Mouse (Mus musculus) heart, postnatal 0 days (tissue): ENCODE data around the gene Eif4e2. TPM values are rescaled to one million over a fixed set of nuclear protein-coding genes. Genes with fewer than 3 reads are reported as not detected.

Experiments used
- ATAC-seq: fragments of 200-750 bp; cut with Nextera tagmentation; 2 replicates; pipeline ENCODE4 v1.8.0; 2017; ENCODE audit warnings: low read depth, moderate number of reproducible peaks, moderate library complexity; ENCODE audit not compliant: insufficient read depth
- DNase-seq: peaks from one replicate; pipeline ENCODE4 v3.0.0-alpha.2; 2016; ENCODE audit warnings: low spot score
- H3K27ac ChIP-seq: fragments of 300-500 bp; sonication (generic); 2 replicates; pipeline ENCODE4 v1.5.1; 2014; ENCODE audit warnings: low read depth, mild to moderate bottlenecking
- H3K27me3 ChIP-seq: fragments of 300-500 bp; sonication (generic); 2 replicates; pipeline ENCODE4 v1.6.1; 2014; ENCODE audit warnings: low read length, mixed read lengths; ENCODE audit not compliant: control insufficient read depth, insufficient read depth
- H3K36me3 ChIP-seq: fragments of 300-500 bp; sonication (generic); replicated peaks from 2 replicates; pipeline ENCODE4 v1.6.1; 2014; ENCODE audit warnings: low read length, mixed read lengths; ENCODE audit not compliant: control insufficient read depth, insufficient read depth
- H3K4me1 ChIP-seq: fragments of 300-500 bp; sonication (generic); 2 replicates; pipeline ENCODE4 v1.6.1; 2014; ENCODE audit warnings: antibody characterized with exemption; ENCODE audit not compliant: control insufficient read depth, insufficient read depth
- H3K4me2 ChIP-seq: fragments of 300-500 bp; sonication (generic); 2 replicates; pipeline ENCODE4 v1.6.1; 2014; ENCODE audit warnings: low read depth, mild to moderate bottlenecking, low read length, moderate library complexity
- H3K4me3 ChIP-seq: fragments of 300-500 bp; sonication (generic); 2 replicates; pipeline ENCODE4 v1.5.1; 2014; ENCODE audit warnings: low read depth, low read length
- H3K9ac ChIP-seq: fragments of 300-500 bp; sonication (generic); replicated peaks from 2 replicates; pipeline ENCODE4 v1.6.1; 2014; ENCODE audit warnings: low read depth, low read length, mixed read lengths
- H3K9me3 ChIP-seq: fragments of 300-500 bp; sonication (generic); replicated peaks from 2 replicates; pipeline ENCODE4 v1.6.1; 2016; ENCODE audit warnings: low read length; ENCODE audit not compliant: control insufficient read depth
- CTCF ChIP-seq: IDR thresholded peaks from 2 replicates; pipeline ENCODE4 v1.5.1; 2016; ENCODE audit warnings: antibody characterized with exemption, control low read depth, low read depth
- EP300 ChIP-seq: IDR thresholded peaks from 2 replicates; pipeline ENCODE4 v1.6.1; 2016; ENCODE audit warnings: antibody characterized with exemption, low read depth
- WGBS: fragments of 180-500 bp; shearing (Covaris S2); extraction: QIAGEN DNeasy Blood & Tissue Kit; methylation state at CpG from one replicate; pipeline ENCODE4 v1.1.7; 2014; 5-methylcytosine and 5-hydroxymethylcytosine counted together
- polyA plus RNA-seq: library from polyadenylated mRNA; unstranded; fragments of >200 nt; fragmentation: Nextera tagmentation; extraction: Ambion mirVana; gene quantifications from 2 replicates; pipeline ENCODE4 v1.2.1, GENCODE M21; 2015
- total RNA-seq: library from RNA; depleted of rRNA; stranded (reverse); fragments of >200 nt; gene quantifications from 2 replicates; pipeline ENCODE4 v1.2.3, GENCODE M21; 2014; ENCODE audit warnings: low replicate concordance

The Eif4e2 gene
- total and polyA plus RNA-seq, 2 experiments from 2014 or later = 54.9 to 80.9 TPM

GRCm38 (mm10) chr1:87172316-87172715, 41.4 kb upstream of the Eif4e2 start:
- H3K9me3 ChIP-seq = no peaks in the 10 kb centered on the region
- 53% methylated on average over 9 of the region's 9 CpGs for WGBS
- H3K4me3 ChIP-seq = no peak overlapping the region
- ATAC-seq = no peak
- no peak overlapping the region for H3K9ac ChIP-seq
- H3K27ac ChIP-seq = no peak overlapping the region
- TF ChIP-seq EP300 (no peak), CTCF (no peak)
- DNase-seq = no peak
- no peaks in the 10 kb centered on the region for H3K36me3 ChIP-seq
- peaks cover 74% of the 10 kb centered on the region for H3K27me3 ChIP-seq
- H3K4me1 ChIP-seq = no peaks in the 10 kb centered on the region
- no peak overlapping the region for H3K4me2 ChIP-seq

GRCm38 (mm10) chr1:87174006-87174955, 39.4 kb upstream of the Eif4e2 start:
- H3K36me3 ChIP-seq = no peaks in the 10 kb centered on the region
- no peaks in the 10 kb centered on the region for H3K4me1 ChIP-seq
- H3K27ac ChIP-seq = no peak overlapping the region
- peak; percentile 48 for DNase-seq
- no peak overlapping the region for H3K9ac ChIP-seq
- H3K4me2 ChIP-seq = no peak overlapping the region
- 23% methylated on average over 28 of the region's 28 CpGs for WGBS
- TF ChIP-seq EP300 = no peak
- TF ChIP-seq CTCF = peak; percentile 64
- peaks cover 58% of the 10 kb centered on the region for H3K27me3 ChIP-seq
- H3K9me3 ChIP-seq = no peaks in the 10 kb centered on the region
- H3K4me3 ChIP-seq = no peak overlapping the region
- peak; percentile 49 for ATAC-seq

- DNase-seq = peak; percentile 80
These were observed 37.8 kb upstream of the Eif4e2 start for GRCm38 (mm10) chr1:87175852-87176292.

GRCm38 (mm10) chr1:87180896-87181295, 32.8 kb upstream of the Eif4e2 start:
- no peaks in the 10 kb centered on the region for H3K36me3 ChIP-seq

More at GRCm38 (mm10) chr1:87175852-87176292, 37.8 kb upstream of the Eif4e2 start:
- Histone ChIP-seq H3K4me3 (no peak overlapping the region), H3K27me3 (peaks cover 46% of the 10 kb centered on the region), H3K9me3 (no peaks in the 10 kb centered on the region), H3K9ac (no peak overlapping the region), H3K36me3 (no peaks in the 10 kb centered on the region), H3K4me2 (no peak overlapping the region), H3K4me1 (no peaks in the 10 kb centered on the region), H3K27ac (no peak overlapping the region)
- TF ChIP-seq CTCF (peak; percentile 45), EP300 (no peak)
- 20% methylated on average over 11 of the region's 11 CpGs for WGBS
- ATAC-seq = peak; percentile 68

GRCm38 (mm10) chr1:87183013-87183412, 30.7 kb upstream of the Eif4e2 start, which contains the start of gene Prss56:
TSS of gene Prss56 (plus strand) at chr1:87183313.
- Histone ChIP-seq H3K36me3 (no peaks in the 10 kb centered on the region), H3K9ac (no peak within 1 kb of the TSS), H3K4me2 (no peak within 1 kb of the TSS), H3K4me3 (no peak within 1 kb of the TSS), H3K4me1 (no peaks in the 10 kb centered on the region), H3K9me3 (no peaks in the 10 kb centered on the region), H3K27me3 (peaks cover 51% of the 10 kb centered on the region), H3K27ac (no peak within 1 kb of the TSS)
- no peak for DNase-seq
- no peak for ATAC-seq
- no peak for TF ChIP-seq CTCF
- no peak for TF ChIP-seq EP300
- WGBS = 58% methylated on average over 9 of the region's 9 CpGs

More at GRCm38 (mm10) chr1:87180896-87181295, 32.8 kb upstream of the Eif4e2 start:
- H3K27me3 ChIP-seq = peaks cover 40% of the 10 kb centered on the region
- H3K27ac ChIP-seq = no peak overlapping the region
- no peaks in the 10 kb centered on the region for H3K9me3 ChIP-seq
- no peak for TF ChIP-seq EP300
- TF ChIP-seq CTCF = no peak
- no peak overlapping the region for H3K4me2 ChIP-seq
- ATAC-seq = no peak
- no peak overlapping the region for H3K4me3 ChIP-seq
- no peaks in the 10 kb centered on the region for H3K4me1 ChIP-seq
- no peak for DNase-seq
- no peak overlapping the region for H3K9ac ChIP-seq
- WGBS = 28% methylated on average over 5 of the region's 5 CpGs
